13 mouse cellular contexts compared by ENCODE assay signal in genomic region chr6:145835359-145835758, GRCm38 (mm10). TPM values are rescaled to one million over a fixed set of nuclear protein-coding genes. Genes with fewer than 3 reads are reported as not detected.
DNase-seq lines count a peak whose midpoint lies in the region; ATAC-seq lines count a peak whose summit lies in the region.
"Had no signal": no experiment of that assay in that cellular context is flagged by ENCODE, and none has a peak within 500 bp of the region (broad histone marks: within the 10 kb centered on the region; RNA-seq: fewer than 3 reads in every experiment).

No protein-coding gene starts in this region.

- peak; percentile 44 for DNase-seq in 416B (ENCODE audit: low read depth)
- DNase-seq in A20 (ENCODE audit: low read depth, low spot score) = peak; percentile 74
- DNase-seq in kidney, adult 8-10 months = no peak
- no peak for DNase-seq in layer of hippocampus, postnatal 10 days (ENCODE audit: low spot score in 2 of 2)
- no peak for DNase-seq in cerebellum, adult 11-12 months
- DNase-seq: cerebellum, adult 9-11 months; gastrocnemius, postnatal 25 days; kidney, postnatal 10 days; lung, postnatal 10 days; right cerebral cortex, postnatal 25 days had no signal

- peak; percentile 96 for ATAC-seq in common myeloid progenitor, adult 5-6 weeks (replicated peaks; ENCODE audit: low read depth, poor library complexity, severe bottlenecking)
- ATAC-seq in monocyte, adult 5-6 weeks (replicated peaks; ENCODE audit: insufficient number of reproducible peaks, low FRiP score, low TSS enrichment, poor library complexity, severe bottlenecking) = peak; percentile 47; the same call in 1 of the 2 replicates
- ATAC-seq: intestine, postnatal 0 days had no signal

RNA-seq across cellular contexts. Expression of gene Bhlhe41, which starts 30.0 kb away (rescaled TPM):
- under 0.01 TPM in 1 of 2 replicates, not detected in the other for total RNA-seq in common myeloid progenitor, adult 5-6 weeks (2017)
- total RNA-seq in monocyte, adult 5-6 weeks (2017) = 2.9 to 9.1 TPM (median 5.9 TPM) in 3 replicates
- 10 to 100 TPM; 15.5 to 19.3 TPM for total RNA-seq in layer of hippocampus, postnatal 10 days (2021)

Comparison
In these comparisons a context has a peak if more than half of its experiments do, and no peak if none do; other contexts are left out.
1. DNase-seq: peak in 416B (single experiment) and A20 (single experiment); none in kidney, adult 8-10 months (0 of 2), layer of hippocampus, postnatal 10 days (0 of 2) and cerebellum, adult 11-12 months (single experiment).